Mouse (Mus musculus): ENCODE results near the gene Miga2.

The Miga2 gene

GRCm38 (mm10) chr2:30419112-30419511, 55.1 kb downstream of the Miga2 start:
- DNase-seq (ENCODE audit: low spot score in 2 of 2) = no peak

GRCm38 (mm10) chr2:30421432-30421831, 57.4 kb downstream of the Miga2 start:
- DNase-seq (ENCODE audit: low spot score in 2 of 2) = no peak

GRCm38 (mm10) chr2:30429156-30429555, 65.1 kb downstream of the Miga2 start:
- no peak for DNase-seq (ENCODE audit: low spot score in 2 of 2)
